In the genomic region with DNA sequence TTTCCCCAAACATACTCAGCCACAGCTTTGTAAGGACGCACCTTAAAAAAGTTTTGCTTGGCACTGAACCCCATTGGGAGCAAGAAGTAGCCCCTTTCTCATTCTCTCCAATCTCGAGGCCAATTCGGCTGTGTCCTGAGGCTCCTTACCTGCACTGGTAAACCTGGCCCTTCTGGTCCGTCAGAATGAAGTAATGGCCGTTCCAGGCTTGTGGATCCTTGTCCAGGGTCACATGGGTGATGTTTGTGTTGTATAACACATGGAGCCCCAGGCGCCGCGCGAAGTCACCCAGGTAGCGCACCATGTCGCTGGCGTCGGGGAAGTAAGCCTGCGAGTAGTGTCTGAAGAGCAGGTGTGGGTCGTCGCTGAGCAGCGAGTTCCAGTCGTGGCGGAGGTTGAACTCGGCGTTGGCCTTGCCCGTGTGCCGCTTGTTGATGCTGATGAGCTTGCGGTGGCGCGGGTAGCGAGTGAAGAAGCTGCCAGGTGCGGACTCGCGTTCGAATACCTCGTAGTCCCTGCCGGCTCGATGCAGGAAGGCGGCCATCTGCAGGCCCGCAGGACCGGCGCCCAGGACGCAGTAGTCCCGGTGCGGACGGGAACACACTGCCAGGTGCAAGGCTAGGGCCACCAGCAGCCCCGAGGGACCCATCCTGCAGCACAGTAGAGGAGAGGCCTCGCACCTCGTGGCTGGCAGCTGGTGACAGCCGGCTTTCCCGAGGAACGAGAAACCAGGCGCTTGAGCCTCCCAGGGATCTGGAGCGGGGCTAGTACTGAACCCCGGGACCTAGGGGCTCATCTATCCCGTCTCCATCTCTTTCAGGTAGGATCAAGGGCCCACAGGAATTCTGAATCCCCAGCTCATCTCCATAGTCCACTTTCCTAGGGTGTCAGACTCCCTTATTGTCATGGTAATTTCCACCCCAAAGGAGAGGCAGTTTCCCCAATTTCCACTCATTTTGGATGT, we compare ENCODE assay signal across 8 mouse cellular contexts. TPM values are rescaled to one million over a fixed set of nuclear protein-coding genes. Genes with fewer than 3 reads are reported as not detected.
DNase-seq lines count a peak whose midpoint lies in the region; ATAC-seq and TF ChIP-seq lines count a peak whose summit lies in the region.

No protein-coding gene starts in this region.

- H3K4me2 ChIP-seq in intestine, embryonic 15.5 days (replicated peaks): peak overlapping the region; percentile 94
- peak overlapping the region; percentile 76 for H3K4me2 ChIP-seq in midbrain, embryonic 12.5 days (replicated peaks)

- TF ChIP-seq CTCF in thymus, adult 2 months (IDR thresholded peaks at IDR 0.05; ENCODE audit: borderline replicate concordance, control insufficient read depth, extremely low read depth, insufficient read depth, low read length, poor library complexity): no peak

- no peak for TF ChIP-seq POLR2A in thymus, adult 2 months (IDR thresholded peaks at IDR 0.05; ENCODE audit: control insufficient read depth, extremely low read depth, insufficient read depth, low read length, poor library complexity)

- H3K4me1 ChIP-seq in embryonic facial prominence, embryonic 10.5 days: peaks cover 19% of the 10 kb centered on the region
- H3K4me1 ChIP-seq in intestine, embryonic 15.5 days (replicated peaks): peaks cover 14% of the 10 kb centered on the region
- H3K4me1 ChIP-seq in midbrain, embryonic 12.5 days: peaks cover 19% of the 10 kb centered on the region
- H3K4me1 ChIP-seq in thymus, adult 2 months (replicated peaks; ENCODE audit: control insufficient read depth, insufficient read depth, low read length): peaks cover 10% of the 10 kb centered on the region; the same call in 1 of the 2 replicates

- H3K27ac ChIP-seq in embryonic facial prominence, embryonic 10.5 days (replicated peaks): peak overlapping the region; percentile 78
- H3K27ac ChIP-seq in intestine, embryonic 15.5 days: no peak overlapping the region
- no peak overlapping the region for H3K27ac ChIP-seq in midbrain, embryonic 12.5 days (replicated peaks)
- no peak overlapping the region for H3K27ac ChIP-seq in thymus, adult 2 months (ENCODE audit: control insufficient read depth, insufficient read depth, low read length)

- H3K27me3 ChIP-seq in embryonic facial prominence, embryonic 10.5 days (replicated peaks; ENCODE audit: low read depth, poor library complexity, severe bottlenecking): peaks cover 30% of the 10 kb centered on the region
- peaks cover 13% of the 10 kb centered on the region for H3K27me3 ChIP-seq in intestine, embryonic 15.5 days (replicated peaks)
- peaks cover 18% of the 10 kb centered on the region for H3K27me3 ChIP-seq in midbrain, embryonic 12.5 days
- H3K27me3 ChIP-seq in thymus, adult 2 months (ENCODE audit: control insufficient read depth, insufficient read depth, low read length): no peaks in the 10 kb centered on the region

- DNase-seq in kidney, adult 18-20 months: peak; percentile 13
- DNase-seq in kidney, adult 11 months: no peak
- DNase-seq in adrenal gland, postnatal 14 days: peak; percentile 47
- peak; percentile 47 for DNase-seq in embryonic facial prominence, embryonic 10.5 days (ENCODE audit: low spot score)
- peak; percentile 14 for DNase-seq in thymus, adult 2 months
- DNase-seq in c-Kit-positive CD71-positive TER-119-positive erythroid progenitor cells, embryonic 14.5 days (ENCODE audit: low spot score): no peak

- H3K4me3 ChIP-seq in embryonic facial prominence, embryonic 10.5 days: peak overlapping the region; percentile 71
- peak overlapping the region; percentile 53 for H3K4me3 ChIP-seq in intestine, embryonic 15.5 days (replicated peaks)
- H3K4me3 ChIP-seq in midbrain, embryonic 12.5 days: peak overlapping the region; percentile 55
- peak overlapping the region; percentile 45 for H3K4me3 ChIP-seq in thymus, adult 2 months (ENCODE audit: control insufficient read depth, insufficient read depth, low read length)

- no peaks in the 10 kb centered on the region for H3K9me3 ChIP-seq in embryonic facial prominence, embryonic 10.5 days
- H3K9me3 ChIP-seq in intestine, embryonic 15.5 days: no peaks in the 10 kb centered on the region
- H3K9me3 ChIP-seq in midbrain, embryonic 12.5 days: no peaks in the 10 kb centered on the region

- H3K36me3 ChIP-seq in embryonic facial prominence, embryonic 10.5 days (replicated peaks): peaks cover 52% of the 10 kb centered on the region
- H3K36me3 ChIP-seq in intestine, embryonic 15.5 days: peaks cover 19% of the 10 kb centered on the region
- H3K36me3 ChIP-seq in midbrain, embryonic 12.5 days: peaks cover 33% of the 10 kb centered on the region
- H3K36me3 ChIP-seq in thymus, adult 2 months (ENCODE audit: control insufficient read depth, insufficient read depth, low read length): peaks cover 21% of the 10 kb centered on the region

- ATAC-seq in intestine, embryonic 15.5 days: peak; percentile 39; the same call in 1 of the 2 replicates
- ATAC-seq in midbrain, embryonic 12.5 days (ENCODE audit: low FRiP score, low read depth): peak; percentile 29

- H3K9ac ChIP-seq in intestine, embryonic 15.5 days: peak overlapping the region; percentile 55
- H3K9ac ChIP-seq in midbrain, embryonic 12.5 days (replicated peaks): peak overlapping the region; percentile 60

- 10% methylated on average over 52 of the region's 52 CpGs for WGBS in embryonic facial prominence, embryonic 10.5 days
- 8% methylated on average over 52 of the region's 52 CpGs for WGBS in intestine, embryonic 15.5 days
- 11% methylated on average over 52 of the region's 52 CpGs for WGBS in midbrain, embryonic 12.5 days
- WGBS in thymus, adult 2 months: 28% methylated on average over 52 of the region's 52 CpGs

RNA-seq across cellular contexts. Expression of gene Foxred2, which starts 0.8 kb away (rescaled TPM):
- 3.3 and 4.4 TPM in 2 replicates for total RNA-seq in adrenal gland, postnatal 14 days (2021)
- 7.2 and 7.3 TPM in 2 replicates for polyA plus RNA-seq in embryonic facial prominence, embryonic 10.5 days (2016; fragmentation: Nextera tagmentation; extraction: Ambion mirVana)
- polyA plus RNA-seq in intestine, embryonic 15.5 days (2015; fragmentation: Nextera tagmentation; extraction: Ambion mirVana): 2.5 and 2.6 TPM in 2 replicates
- 6.2 and 6.8 TPM in 2 replicates for polyA plus RNA-seq in midbrain, embryonic 12.5 days (2016; fragmentation: Nextera tagmentation; extraction: Ambion mirVana)
- 9.7 and 12.8 TPM in 2 replicates for polyA plus RNA-seq in thymus, adult 2 months (2012; rRNA removed)

RNA-seq across cellular contexts. Expression of gene Eif3d, which starts 14.9 kb away (rescaled TPM):
- 152 and 167 TPM in 2 replicates for total RNA-seq in adrenal gland, postnatal 14 days (2021)
- polyA plus RNA-seq in embryonic facial prominence, embryonic 10.5 days (2016; fragmentation: Nextera tagmentation; extraction: Ambion mirVana): 249 and 271 TPM in 2 replicates
- polyA plus RNA-seq in intestine, embryonic 15.5 days (2015; fragmentation: Nextera tagmentation; extraction: Ambion mirVana): 187 and 189 TPM in 2 replicates
- 219 and 233 TPM in 2 replicates for polyA plus RNA-seq in midbrain, embryonic 12.5 days (2016; fragmentation: Nextera tagmentation; extraction: Ambion mirVana)
- 198 and 205 TPM in 2 replicates for polyA plus RNA-seq in thymus, adult 2 months (2012; rRNA removed)

RNA-seq across cellular contexts. Expression of gene Txn2, which starts 26.9 kb away (rescaled TPM):
- 430 and 443 TPM in 2 replicates for total RNA-seq in adrenal gland, postnatal 14 days (2021)
- 287 and 289 TPM in 2 replicates for polyA plus RNA-seq in embryonic facial prominence, embryonic 10.5 days (2016; fragmentation: Nextera tagmentation; extraction: Ambion mirVana)
- 314 and 350 TPM in 2 replicates for polyA plus RNA-seq in intestine, embryonic 15.5 days (2015; fragmentation: Nextera tagmentation; extraction: Ambion mirVana)
- polyA plus RNA-seq in midbrain, embryonic 12.5 days (2016; fragmentation: Nextera tagmentation; extraction: Ambion mirVana): 206 and 210 TPM in 2 replicates
- polyA plus RNA-seq in thymus, adult 2 months (2012; rRNA removed): 249 and 253 TPM in 2 replicates

Comparison
In these comparisons a context has a peak if more than half of its experiments do, and no peak if none do; other contexts are left out.
1. DNase-seq: peak in kidney, adult 18-20 months (single experiment), adrenal gland, postnatal 14 days (single experiment), embryonic facial prominence, embryonic 10.5 days (single experiment) and thymus, adult 2 months (single experiment); none in kidney, adult 11 months (single experiment) and c-Kit-positive CD71-positive TER-119-positive erythroid progenitor cells, embryonic 14.5 days (single experiment).
2. Peak in every context shown above with its lines, with median percentiles within 50 percentile points of each other: H3K4me3 ChIP-seq.